Mouse (Mus musculus) layer of hippocampus, postnatal 25 days (tissue): ENCODE results near the gene Fau. TPM values are rescaled to one million over a fixed set of nuclear protein-coding genes. Genes with fewer than 3 reads are reported as not detected.

ENCODE experiments used
- DNase-seq, 2 experiments: peaks; one replicate each; pipeline ENCODE4 v3.0.0; 2022; ENCODE audit warnings: mixed read lengths in 2 of 2, low spot score in 1 of 2; ENCODE audit errors: extremely low spot score in 1 of 2
- total RNA-seq, 2 experiments: library from RNA; stranded (reverse); gene quantifications; 2 replicates each; pipeline ENCODE4 v1.2.3; 2021

Gene Fau
- total RNA-seq, 2 experiments from 2014 or later, result 588 to 687 TPM

DNA sequence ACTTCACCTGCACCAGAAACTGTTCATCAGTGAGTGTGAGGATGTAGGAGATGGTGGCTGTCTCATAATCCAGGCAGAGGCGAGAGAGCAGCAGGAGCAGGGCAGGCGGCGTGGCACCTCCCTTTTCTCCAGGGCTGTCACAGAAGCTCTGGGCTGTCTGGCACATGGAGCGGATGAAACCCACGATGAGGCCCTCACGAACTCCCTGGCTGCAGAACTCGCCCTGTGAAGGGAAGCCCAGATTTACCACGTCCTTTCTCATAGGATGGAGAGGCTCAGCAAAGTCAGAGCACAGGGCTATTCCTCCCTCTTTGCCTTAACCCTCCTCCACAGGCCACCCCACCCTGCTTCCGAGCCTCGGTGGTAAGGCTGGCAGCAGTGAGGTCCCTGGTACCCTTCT is 12.2 kb downstream of the Fau start:
- no peak for DNase-seq

DNA sequence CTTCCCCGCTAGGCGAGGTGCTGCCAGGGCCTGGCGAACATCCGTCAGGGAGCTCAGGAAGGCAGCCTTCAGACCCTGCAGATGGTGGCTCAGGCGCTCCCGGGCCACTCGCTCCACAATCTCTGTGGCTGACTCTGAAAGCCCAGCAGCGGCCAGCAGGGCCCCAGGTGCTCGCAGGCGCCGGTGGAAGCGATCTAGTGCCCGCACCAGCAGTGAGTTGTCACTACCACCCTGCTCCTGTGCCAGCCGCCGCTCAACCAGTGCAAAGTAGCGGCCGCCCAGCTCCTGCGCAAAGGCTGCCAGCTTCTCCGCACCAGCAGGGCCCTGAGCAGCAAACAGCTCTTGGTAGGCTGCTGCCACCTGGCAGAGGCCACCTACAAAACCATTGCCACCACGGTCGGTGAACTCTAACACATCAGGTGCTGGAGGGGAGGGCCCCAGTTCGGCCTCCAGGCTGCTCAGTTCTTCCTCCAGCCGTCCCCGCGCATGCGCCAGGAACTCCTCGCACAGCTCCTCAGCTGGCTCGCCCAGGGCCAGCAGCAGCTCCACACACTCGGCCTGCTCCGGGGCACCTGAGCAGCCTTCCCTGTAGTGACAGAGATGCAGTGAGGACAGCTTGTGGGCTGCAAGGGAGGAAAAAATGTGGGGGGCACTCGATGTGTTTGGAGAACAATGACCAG is 13.1 kb downstream of the Fau start:
- no peak for DNase-seq

DNA sequence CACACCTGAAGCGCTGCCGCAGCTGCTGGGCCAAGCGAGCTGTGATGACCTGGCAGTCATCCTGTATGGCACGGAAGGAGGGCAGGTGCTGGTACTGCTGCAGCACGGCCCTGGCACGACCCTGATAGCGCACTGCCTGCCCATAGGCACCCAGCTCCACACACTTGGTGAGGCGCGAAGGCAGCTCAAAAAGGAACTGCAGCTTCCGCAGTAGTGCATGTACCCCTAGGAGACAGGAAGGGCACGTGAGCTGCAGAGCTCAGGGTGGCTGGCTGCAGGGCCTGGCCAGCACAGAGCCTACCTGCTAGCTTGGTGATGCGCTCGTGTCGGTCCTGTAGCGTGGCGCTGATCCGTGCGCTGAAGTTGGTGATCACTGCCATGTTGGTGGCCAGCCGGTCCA is 13.6 kb downstream of the Fau start:
- no peak for DNase-seq

DNA sequence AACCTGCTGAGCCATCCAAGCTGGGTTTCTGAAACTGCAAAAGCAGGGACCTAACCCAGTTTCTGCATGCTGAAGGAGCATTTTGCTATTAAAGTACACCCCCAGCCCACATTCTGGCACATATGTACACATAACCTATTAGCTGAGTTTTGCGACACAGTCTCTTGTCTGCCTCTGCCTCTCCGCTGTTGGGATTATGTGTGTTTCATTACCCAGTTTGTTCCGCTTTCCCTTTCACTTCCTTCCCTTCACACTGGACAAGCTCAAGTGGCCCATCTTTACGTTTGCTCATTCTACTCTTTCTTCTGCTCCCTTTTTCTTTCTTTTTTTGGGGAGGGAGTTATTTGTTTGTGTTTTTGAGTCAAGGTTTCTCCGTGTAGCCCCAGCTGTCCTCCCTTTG is 16.2 kb downstream of the Fau start:
- no peak for DNase-seq

DNA sequence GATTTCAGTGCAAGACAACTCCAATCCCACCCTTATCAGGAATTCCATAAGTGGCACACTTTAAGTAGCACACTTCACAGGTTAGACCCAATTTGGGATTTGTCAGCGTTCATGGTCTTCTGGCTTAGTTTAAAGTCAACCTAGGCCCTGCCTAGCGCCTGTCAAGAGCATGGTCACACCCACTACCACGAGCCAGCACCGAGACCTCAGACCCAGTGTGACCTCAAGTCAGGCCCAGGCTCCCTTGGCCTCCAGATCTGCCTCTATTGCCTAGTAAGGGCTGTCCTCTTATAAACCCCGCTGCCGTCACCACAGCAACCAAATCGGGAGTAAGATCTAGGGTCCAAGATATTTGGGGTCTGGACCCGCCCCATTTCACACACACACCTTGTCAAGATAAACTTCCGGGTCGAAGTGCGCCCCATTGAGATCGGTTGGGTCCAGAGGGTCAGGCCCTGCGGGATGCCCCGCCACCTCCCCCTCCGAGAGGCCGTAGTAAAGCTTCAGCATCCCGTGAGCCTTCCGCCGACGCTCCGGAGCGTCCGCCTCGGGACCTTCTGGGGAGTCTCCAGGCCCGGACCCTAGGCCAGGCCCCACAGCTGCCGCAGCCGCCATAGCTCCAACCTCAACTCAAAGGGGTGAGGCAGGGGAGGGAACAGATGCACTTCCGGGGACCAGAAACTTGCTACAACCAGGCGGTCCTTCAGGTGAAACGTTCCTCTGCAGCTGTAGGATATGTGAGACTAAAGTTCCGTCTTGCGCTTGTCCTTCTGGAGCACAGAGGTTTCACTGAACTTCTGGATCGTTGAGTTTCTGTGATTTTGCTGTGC is 19.1 kb downstream of the Fau start, which contains the start of gene Vps51:
Gene Vps51, minus strand, starts transcription at position 668 of the 830 bp plus-strand sequence.
- peak; percentile 67 to 80 for DNase-seq

DNA sequence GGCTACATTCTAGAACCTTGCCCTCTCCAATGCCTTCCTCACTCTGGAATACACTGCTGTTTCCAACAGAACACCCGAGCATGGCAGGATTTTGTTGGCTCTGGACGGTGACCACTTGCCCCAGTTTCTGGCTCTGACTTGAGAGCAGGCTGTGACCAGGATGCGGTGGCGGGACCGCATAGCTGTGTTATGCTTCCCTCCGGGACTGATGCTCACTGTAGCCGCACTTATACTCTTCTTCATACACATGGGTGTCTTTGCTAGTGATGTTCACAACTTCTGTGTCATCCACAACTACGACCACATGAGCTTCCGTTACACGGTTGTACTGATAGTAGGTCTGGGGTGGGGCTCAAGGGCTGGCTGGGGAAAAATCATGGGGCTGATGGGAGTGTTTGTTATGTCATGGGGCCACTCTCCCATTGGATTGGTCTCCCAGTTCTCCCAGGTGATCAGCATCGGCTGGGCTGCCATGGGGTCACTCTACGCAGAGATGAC is 22.4 kb downstream of the Fau start, which contains the start of gene Tmem262:
Gene Tmem262, plus strand, starts transcription at position 51 of the 498 bp plus-strand sequence.
- DNase-seq, result no peak

DNA sequence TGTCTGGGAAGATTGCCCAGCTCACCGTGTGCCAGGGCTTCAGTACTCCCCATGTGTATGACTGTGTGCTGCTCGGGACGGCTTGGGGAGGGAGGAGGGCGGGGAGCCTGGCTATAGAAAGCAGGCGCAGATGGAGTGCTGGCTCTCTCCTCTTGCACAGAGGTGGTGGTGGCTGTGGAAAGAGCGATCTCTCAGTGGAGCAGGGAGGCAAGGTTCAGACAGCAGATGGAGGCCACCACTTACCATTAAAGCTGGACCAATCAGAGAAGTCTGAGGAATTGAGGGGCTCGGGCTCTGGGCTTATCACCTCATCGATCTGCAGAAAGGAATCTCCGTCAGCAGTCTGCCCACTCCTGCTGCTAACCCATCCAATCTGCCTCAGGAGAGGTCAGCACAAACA is 24.5 kb downstream of the Fau start, which contains the start of gene Gm28374:
Gene Gm28374, minus strand, starts transcription at position 101 of the 400 bp plus-strand sequence.
- DNase-seq, result no peak

DNA sequence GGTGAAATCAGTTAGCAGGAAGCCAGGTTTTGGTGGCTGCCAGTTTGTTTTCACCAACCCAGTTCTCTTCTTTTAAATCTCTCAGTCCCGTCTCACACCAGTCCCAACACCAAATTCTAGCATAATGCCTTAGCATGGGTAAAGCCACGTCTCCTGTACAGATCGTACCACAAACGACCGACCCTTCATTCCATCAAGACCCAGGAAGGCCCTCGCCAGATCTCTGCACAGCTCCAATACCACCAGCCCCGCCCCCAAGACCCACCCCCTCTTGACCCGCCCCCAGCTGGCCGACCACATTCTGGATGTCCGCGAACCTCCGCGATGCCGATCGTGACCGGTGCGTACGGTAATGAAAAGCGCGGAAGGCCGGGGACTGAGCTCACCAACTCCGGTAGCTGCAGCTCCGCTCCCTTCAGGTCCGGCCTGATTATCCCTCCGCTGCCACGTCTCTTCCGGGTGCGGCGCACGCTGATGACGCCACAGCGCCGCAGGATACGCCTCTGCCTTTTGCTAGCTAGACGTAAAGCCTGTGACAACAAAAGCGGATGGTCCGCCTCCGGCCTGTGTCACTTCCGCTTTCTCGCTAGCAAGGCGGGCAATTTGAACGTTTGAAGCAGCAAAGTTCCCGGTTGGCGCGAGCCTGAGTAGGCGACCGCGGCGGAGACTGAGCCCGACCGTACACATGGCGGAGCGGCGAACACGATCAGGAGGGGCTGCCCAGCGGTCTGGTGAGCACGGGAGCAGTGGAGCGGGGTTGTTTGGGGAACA is 27.0 kb downstream of the Fau start, which contains the start of the genes Zfpl1 and Cdca5:
Gene Zfpl1, minus strand, starts transcription at position 479 of the 771 bp plus-strand sequence.
Gene Cdca5, plus strand, starts transcription at position 506 of the 771 bp plus-strand sequence.
- peak; percentile 90 to 92 for DNase-seq

DNA sequence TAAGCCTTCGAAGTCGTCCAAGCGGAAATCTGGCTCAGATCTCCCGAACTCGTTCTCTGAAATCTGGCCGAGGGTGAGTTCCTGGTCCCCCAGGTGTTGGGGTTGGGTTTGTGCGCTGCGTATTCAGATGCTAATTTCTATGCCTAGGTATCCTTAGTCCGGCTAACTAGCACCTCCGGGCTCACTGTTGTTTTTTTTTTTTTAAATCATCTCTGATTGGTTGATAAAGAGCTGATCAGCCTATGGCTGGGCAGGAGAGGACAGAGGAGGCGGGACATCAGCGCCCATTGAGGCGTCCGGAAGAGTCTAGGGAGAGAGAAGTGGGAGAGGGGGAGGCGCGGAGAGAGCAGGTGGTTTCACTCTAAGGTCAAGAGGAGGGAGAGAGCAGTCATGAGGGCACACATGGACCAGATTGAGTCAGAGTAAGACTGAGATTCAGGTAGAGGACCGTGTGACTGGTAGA is 27.8 kb downstream of the Fau start:
- DNase-seq, result no peak

DNA sequence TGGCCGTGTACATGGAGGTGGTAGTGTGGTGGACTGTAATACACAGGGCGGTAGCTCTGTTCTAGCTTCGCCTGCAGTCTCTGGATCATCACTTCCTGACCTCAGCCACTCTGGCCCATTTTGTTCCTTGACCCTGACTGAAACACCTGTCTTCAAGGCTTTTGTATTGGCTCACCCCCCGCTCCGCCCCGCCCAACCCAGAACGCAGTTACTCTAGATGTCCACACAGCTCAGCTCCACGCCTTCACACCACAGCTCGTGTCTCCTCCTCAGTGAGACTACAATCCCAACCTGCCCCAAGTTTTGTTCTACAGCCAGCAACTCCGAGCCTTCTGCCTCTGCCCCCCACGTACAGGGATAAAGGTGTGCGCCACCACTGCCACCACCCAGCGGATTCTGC is 31.2 kb downstream of the Fau start:
- no peak for DNase-seq

DNA sequence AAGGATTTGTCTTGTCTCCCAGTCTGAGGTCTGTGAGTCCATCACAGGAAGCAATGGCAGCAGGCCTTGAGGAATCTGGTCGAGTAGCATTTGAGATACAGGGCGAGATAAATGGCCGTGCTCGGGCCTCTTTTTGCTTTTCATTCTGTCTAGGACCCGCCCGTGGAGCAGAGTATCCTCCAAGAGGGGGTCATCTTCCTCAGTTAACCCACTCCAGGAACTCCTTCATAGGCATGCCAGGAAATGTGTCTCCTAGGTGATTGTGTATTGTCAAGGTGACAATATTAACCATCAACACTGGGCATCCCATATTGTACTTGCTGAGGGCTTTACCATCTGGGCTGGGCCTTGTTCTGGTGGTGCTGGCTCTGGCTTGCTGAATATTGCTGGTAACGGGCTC is 36.5 kb downstream of the Fau start, which contains the start of gene AC131692.1:
Gene AC131692.1, plus strand, starts transcription at position 301 of the 400 bp plus-strand sequence.
- no peak for DNase-seq

DNA sequence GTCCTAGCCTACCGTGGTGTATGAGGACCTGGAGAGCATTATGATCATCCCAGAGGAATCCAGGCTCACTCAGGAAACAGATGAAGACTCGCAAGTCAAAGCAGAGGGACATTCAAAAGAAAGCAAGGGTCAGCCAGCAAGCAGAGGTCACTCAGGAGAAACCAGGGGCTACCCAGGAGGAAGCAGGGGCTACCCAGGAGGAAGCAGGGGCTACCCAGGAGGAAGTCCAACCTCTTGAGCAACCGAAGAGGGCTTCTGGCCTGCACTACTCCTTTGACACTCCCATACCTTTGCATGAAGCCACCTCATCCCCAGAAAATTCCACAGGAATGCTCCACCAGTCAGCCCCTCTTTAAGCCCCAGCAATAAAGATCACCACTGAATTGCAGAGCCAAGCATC is 40.2 kb downstream of the Fau start:
- DNase-seq, result no peak

DNA sequence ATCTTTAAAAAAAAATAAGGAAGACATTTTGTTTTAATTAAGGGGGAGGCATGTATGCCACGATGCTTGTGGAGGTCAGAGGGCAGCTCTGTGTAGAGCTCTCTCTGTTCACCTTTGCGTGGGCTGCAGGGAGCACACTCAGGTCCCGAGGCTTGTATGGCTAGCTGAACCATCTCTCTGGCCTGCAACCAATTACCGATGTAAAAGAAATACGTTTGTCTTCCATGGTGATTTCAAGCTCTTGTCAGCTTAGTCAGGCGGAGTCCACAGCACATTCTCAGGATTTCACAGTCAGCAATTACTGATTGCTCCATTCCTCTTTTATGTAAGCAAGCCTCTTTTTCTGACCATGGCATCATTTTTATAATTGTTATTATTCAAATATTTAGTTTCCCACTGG is 43.5 kb downstream of the Fau start:
- no peak for DNase-seq

DNA sequence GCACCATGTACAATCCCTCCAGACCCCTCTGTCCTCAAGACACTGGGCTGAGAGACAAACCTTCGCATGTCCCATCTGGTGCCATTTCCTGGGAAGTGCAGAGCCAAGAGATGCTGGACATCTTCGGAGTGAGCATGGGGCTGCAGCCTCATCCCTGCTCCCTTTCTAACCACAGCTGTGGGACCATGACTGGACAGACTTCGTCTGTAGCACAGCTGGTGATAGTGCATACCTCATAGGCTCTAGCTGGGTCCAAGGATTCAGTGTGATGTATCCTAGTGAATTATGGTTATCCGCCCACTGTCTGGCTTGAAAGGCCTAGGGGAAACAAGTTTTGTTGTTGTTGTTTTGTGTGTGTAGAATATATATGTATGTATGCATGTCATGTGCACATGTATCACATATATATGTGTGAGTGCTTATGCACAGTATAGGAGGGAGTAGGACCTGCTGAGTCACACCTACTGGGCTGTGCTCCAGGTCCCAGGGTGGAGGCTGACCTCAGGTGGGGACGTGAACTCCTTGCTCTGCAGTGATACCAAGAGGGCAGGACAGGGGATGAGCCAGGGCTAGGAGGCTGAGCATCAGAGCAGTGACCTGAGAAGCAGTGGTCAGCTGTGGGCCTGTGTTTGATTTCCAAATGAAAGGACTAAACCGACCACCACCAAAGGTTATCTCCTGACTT is 44.7 kb downstream of the Fau start:
- no peak for DNase-seq

DNA sequence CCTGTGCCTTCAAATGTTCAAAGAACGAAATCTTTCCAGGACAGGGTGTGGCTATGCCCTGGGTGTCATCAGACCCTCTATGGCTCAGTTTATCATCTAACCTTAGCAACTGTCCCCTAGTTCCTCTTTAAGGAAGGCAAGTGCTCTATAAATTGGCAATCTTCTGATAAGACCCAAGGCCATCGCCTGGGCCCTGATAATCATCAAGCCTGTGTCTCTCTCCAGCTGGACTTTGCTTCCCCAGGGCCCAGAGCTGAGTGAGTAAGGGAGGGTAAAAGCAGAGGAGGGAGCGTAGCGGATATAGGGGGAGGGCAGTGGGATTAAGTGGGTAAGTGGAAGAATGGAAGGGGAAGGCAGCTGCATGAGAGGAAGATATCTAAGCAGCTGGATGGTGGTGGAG is 46.8 kb downstream of the Fau start:
- DNase-seq, result no peak

DNA sequence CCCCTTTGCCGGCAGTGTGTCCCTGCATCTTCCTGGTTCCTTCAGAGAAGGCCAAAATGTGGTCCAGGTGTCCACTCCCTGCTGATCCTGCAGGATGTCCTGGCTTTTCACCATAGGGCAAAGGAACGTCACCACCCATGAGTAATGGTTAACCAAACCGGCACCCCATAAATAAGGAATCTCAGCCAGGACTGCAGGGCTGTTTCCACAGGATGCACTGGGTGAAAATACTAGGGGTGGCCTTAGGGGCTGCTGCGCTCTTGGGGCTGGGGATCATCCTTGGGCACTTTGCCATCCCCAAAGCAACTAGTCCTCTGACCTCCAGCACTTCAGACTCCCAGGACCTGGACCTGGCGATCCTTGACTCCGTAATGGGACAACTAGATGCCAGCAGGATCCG is 47.9 kb downstream of the Fau start, which contains the start of gene Naaladl1:
Gene Naaladl1, plus strand, starts transcription at position 197 of the 400 bp plus-strand sequence.
- no peak for DNase-seq
